Mouse (Mus musculus) mammary gland, adult 2 months (tissue): ENCODE data around the gene Lrfn4. TPM values are rescaled to one million over a fixed set of nuclear protein-coding genes. Genes with fewer than 3 reads are reported as not detected.

Experiments
- polyA plus RNA-seq: library from polyadenylated mRNA; depleted of rRNA; stranded (reverse); fragments of >200 nt; gene quantifications from 2 replicates; pipeline ENCODE4 v1.2.3, GENCODE M21; 2012; ENCODE audit warnings: low replicate concordance; rRNA removed

The Lrfn4 gene
- 12.3 and 26.6 TPM in 2 replicates for polyA plus RNA-seq

GRCm38 (mm10) chr19:4615151-4616093 is at the start of gene Lrfn4:
Lrfn4 (minus strand) TSS chr19:4615667.

DNA sequence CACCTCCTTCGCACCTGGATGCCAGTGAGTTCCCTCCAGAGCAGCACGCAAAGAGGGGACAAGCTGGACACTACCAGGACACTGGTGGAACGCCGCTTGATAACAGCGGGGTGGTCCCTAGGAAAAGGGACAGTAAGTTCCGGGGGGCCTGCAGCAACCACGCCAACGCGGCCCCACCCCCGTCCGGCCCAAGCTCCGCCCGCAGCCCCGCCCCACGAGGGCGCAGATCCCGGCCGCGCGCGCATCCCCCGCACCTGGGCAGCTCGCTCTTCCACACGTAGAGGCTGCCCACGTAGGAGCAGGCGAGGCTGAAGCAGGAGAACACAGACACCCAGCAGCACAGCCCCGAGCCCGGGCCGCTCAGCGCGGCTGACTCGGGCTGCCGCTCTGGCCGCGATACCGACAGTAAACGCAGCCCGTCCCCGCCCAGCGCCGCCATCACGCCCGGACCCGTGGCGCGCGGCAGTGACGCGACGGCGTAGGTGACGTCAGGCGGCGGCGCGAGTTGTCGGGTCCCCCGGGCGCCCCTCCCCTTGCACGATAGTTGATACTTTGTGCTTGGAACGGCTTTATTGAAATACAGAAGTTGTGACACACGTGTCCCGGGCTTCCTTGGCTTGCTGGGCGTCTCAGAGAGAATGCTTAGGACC is 9.8 kb upstream of the Lrfn4 start, which contains the start of gene Rce1:
Gene Rce1 (minus strand): TSS at position 463 of the 650 bp plus-strand sequence.

Other genes starting within 250 kb of the Lrfn4 start
- gene Kdm2a, start 217.4 kb downstream of the Lrfn4 start, polyA plus RNA-seq: 125 and 186 TPM in 2 replicates
- gene Rhod, start 176.2 kb downstream of the Lrfn4 start, polyA plus RNA-seq: 14.2 and 15.8 TPM in 2 replicates
- 14.4 and 29.0 TPM in 2 replicates for gene Syt12, start 138.2 kb downstream of the Lrfn4 start, polyA plus RNA-seq
- gene 2010003K11Rik, start 117.1 kb downstream of the Lrfn4 start, polyA plus RNA-seq: 11.6 and 14.4 TPM in 2 replicates
- 548 and 804 TPM in 2 replicates for gene Pcx, start 105.2 kb downstream of the Lrfn4 start, polyA plus RNA-seq
- gene Rce1, start 10.0 kb upstream of the Lrfn4 start, polyA plus RNA-seq: 86.7 and 104 TPM in 2 replicates
- gene Gm960, start 83.0 kb upstream of the Lrfn4 start, polyA plus RNA-seq: 0.89 and 0.98 TPM in 2 replicates
- 2.4 and 3.1 TPM in 2 replicates for gene Sptbn2, start 95.5 kb upstream of the Lrfn4 start, polyA plus RNA-seq
- 7.6 and 8.1 TPM in 2 replicates for gene Rbm4b, start 140.8 kb upstream of the Lrfn4 start, polyA plus RNA-seq
- 30.1 and 37.6 TPM in 2 replicates for gene Rbm4, start 178.2 kb upstream of the Lrfn4 start, polyA plus RNA-seq
- 16.6 and 27.0 TPM in 2 replicates for gene Gm21992, start 195.9 kb upstream of the Lrfn4 start, polyA plus RNA-seq
- gene Rbm14, start 196.0 kb upstream of the Lrfn4 start, polyA plus RNA-seq: 47.0 and 81.2 TPM in 2 replicates
- 28.5 and 29.5 TPM in 2 replicates for gene Ccs, start 223.7 kb upstream of the Lrfn4 start, polyA plus RNA-seq
- 0.07 TPM in 1 of 2 replicates, not detected in the other for gene Ccdc87, start 223.7 kb upstream of the Lrfn4 start, polyA plus RNA-seq
- 103 and 209 TPM in 2 replicates for gene Ctsf, start 239.5 kb upstream of the Lrfn4 start, polyA plus RNA-seq